Comparison of ENCODE assay signal across 35 mouse cellular contexts in the genomic region with DNA sequence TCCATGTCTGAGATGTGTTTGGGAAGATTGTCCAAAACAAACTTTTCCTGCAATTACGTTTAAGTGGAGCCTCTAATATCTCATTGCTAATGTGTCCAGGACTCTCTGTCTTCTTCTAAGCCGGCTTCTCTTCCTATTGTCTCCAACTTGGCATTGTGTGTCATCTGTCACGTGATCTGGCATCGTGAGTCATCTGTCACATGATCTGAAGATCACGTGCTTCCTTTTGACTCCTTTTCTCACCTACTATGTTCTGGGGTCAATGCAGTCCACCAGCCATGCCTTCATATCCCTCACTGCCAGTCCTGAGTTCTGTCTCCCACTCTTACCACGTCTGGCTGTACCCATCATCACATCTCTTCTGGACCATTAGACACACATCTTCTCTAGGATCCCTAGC.
"Had no signal": no experiment of that assay in that cellular context is flagged by ENCODE, and none has a peak within 500 bp of the region (broad histone marks: within the 10 kb centered on the region; RNA-seq: fewer than 3 reads in every experiment).

No protein-coding gene starts in this region.

- H3K27ac ChIP-seq: heart, embryonic 10.5 days; heart, embryonic 13.5 days; heart, embryonic 15.5 days; hindbrain, embryonic 10.5 days; hindbrain, embryonic 12.5 days; hindbrain, embryonic 13.5 days; hindbrain, embryonic 14.5 days; hindbrain, embryonic 15.5 days; hindbrain, postnatal 0 days; intestine, embryonic 15.5 days; kidney, embryonic 15.5 days; kidney, postnatal 0 days; layer of hippocampus, adult 2 months had no signal

- DNase-seq: heart, postnatal 10 days; heart, postnatal 14 days; heart, postnatal 36 days; heart, postnatal 4 days; kidney, adult 11 months; kidney, adult 18-20 months; kidney, adult 2 months; kidney, adult 8-10 months; kidney, adult 9 months; kidney, postnatal 10 days; kidney, postnatal 14 days; kidney, postnatal 25 days; kidney, postnatal 36 days; kidney, postnatal 4 days; layer of hippocampus, adult 9-11 months; layer of hippocampus, postnatal 36 days had no signal

- H3K4me3 ChIP-seq: heart, embryonic 10.5 days; heart, embryonic 12.5 days; heart, embryonic 13.5 days; heart, embryonic 15.5 days; hindbrain, embryonic 10.5 days; hindbrain, embryonic 12.5 days; hindbrain, embryonic 13.5 days; hindbrain, embryonic 15.5 days; intestine, embryonic 15.5 days; kidney, embryonic 15.5 days; layer of hippocampus, adult 2 months had no signal

- H3K9ac ChIP-seq: heart, embryonic 12.5 days; heart, embryonic 13.5 days; heart, embryonic 15.5 days; hindbrain, embryonic 12.5 days; hindbrain, embryonic 13.5 days; hindbrain, embryonic 14.5 days; hindbrain, embryonic 15.5 days; intestine, embryonic 15.5 days; kidney, embryonic 15.5 days had no signal

- ATAC-seq: hindbrain, embryonic 16.5 days; hindbrain, postnatal 0 days; inflammation-experienced regulatory T-cells, adult 6 months; intestine, embryonic 15.5 days; intestine, embryonic 16.5 days; intestine, postnatal 0 days had no signal

- H3K4me1 ChIP-seq: heart, embryonic 10.5 days; heart, embryonic 12.5 days; heart, embryonic 13.5 days; heart, embryonic 15.5 days; hindbrain, embryonic 10.5 days; hindbrain, embryonic 12.5 days; hindbrain, embryonic 13.5 days; hindbrain, embryonic 15.5 days; intestine, embryonic 15.5 days; kidney, embryonic 15.5 days had no signal

- H3K36me3 ChIP-seq: heart, embryonic 10.5 days; heart, embryonic 12.5 days; heart, embryonic 13.5 days; heart, embryonic 15.5 days; hindbrain, embryonic 10.5 days; hindbrain, embryonic 12.5 days; hindbrain, embryonic 13.5 days; hindbrain, embryonic 15.5 days; intestine, embryonic 15.5 days; kidney, embryonic 15.5 days had no signal

- H3K9me3 ChIP-seq: heart, embryonic 10.5 days; heart, embryonic 12.5 days; heart, embryonic 13.5 days; heart, embryonic 15.5 days; hindbrain, embryonic 10.5 days; hindbrain, embryonic 12.5 days; hindbrain, embryonic 13.5 days; hindbrain, embryonic 15.5 days; intestine, embryonic 15.5 days; kidney, embryonic 15.5 days had no signal

- H3K27me3 ChIP-seq: heart, embryonic 12.5 days; heart, embryonic 13.5 days; heart, embryonic 15.5 days; intestine, embryonic 15.5 days; kidney, embryonic 15.5 days had no signal

- H3K4me2 ChIP-seq: heart, embryonic 11.5 days; heart, embryonic 12.5 days; heart, embryonic 13.5 days; heart, embryonic 15.5 days; hindbrain, embryonic 12.5 days; hindbrain, embryonic 13.5 days; hindbrain, embryonic 14.5 days; hindbrain, embryonic 15.5 days; intestine, embryonic 15.5 days; kidney, embryonic 15.5 days had no signal
